Mouse (Mus musculus) small intestine, adult 2 months (tissue): Measurements from ENCODE around the gene Vcam1. TPM values are rescaled to one million over a fixed set of nuclear protein-coding genes. Genes with fewer than 3 reads are reported as not detected.

Experiments
- H3K27ac ChIP-seq: fragments of 200-500 bp; 2 replicates; pipeline ENCODE4 v1.5.1; 2012; ENCODE audit warnings: low read depth, low read length, control low read depth, inconsistent platforms; ENCODE audit not compliant: insufficient read depth
- H3K27me3 ChIP-seq: fragments of 200-500 bp; 2 replicates; pipeline ENCODE4 v1.6.1; 2012; ENCODE audit warnings: mild to moderate bottlenecking, moderate library complexity, low read length, inconsistent platforms; ENCODE audit not compliant: control insufficient read depth, insufficient read depth
- H3K36me3 ChIP-seq: fragments of 200-500 bp; 2 replicates; pipeline ENCODE4 v1.6.1; 2012; ENCODE audit warnings: mild to moderate bottlenecking, low read length, control low read depth, inconsistent platforms; ENCODE audit not compliant: control insufficient read depth, insufficient read depth
- H3K4me1 ChIP-seq: fragments of 200-500 bp; 2 replicates; pipeline ENCODE4 v1.6.1; 2012; ENCODE audit warnings: low read length, inconsistent platforms, mixed read lengths; ENCODE audit not compliant: control insufficient read depth, insufficient read depth, insufficient read length
- H3K4me3 ChIP-seq: fragments of 200-500 bp; 2 replicates; pipeline ENCODE4 v1.5.1; 2012; ENCODE audit warnings: low read depth, mild to moderate bottlenecking, control low read depth, inconsistent platforms, low read length, moderate library complexity
- CTCF ChIP-seq: fragments of 200-500 bp; IDR thresholded peaks from 2 replicates; pipeline ENCODE4 v1.5.1; 2012; ENCODE audit warnings: low read depth, mild to moderate bottlenecking, control low read depth, inconsistent platforms, low read length, moderate library complexity, mixed read lengths; ENCODE audit not compliant: insufficient replicate concordance, insufficient read length; ENCODE audit errors: extremely low read depth
- POLR2A ChIP-seq: fragments of 200-500 bp; IDR thresholded peaks from 2 replicates; pipeline ENCODE4 v1.6.1; 2012; ENCODE audit warnings: low read depth, mild to moderate bottlenecking, control low read depth, inconsistent platforms, low read length, moderate library complexity
- WGBS: fragments of 180-500 bp; shearing (Covaris S2); methylation state at CpG from one replicate; pipeline ENCODE4 v1.1.7; 2018; 5-methylcytosine and 5-hydroxymethylcytosine counted together
- polyA plus RNA-seq: library from polyadenylated mRNA; depleted of rRNA; stranded (reverse); fragments of >200 nt; gene quantifications from 2 replicates; pipeline ENCODE4 v1.2.3, GENCODE M21; 2012

Gene Vcam1
- polyA plus RNA-seq, 1 experiment, result 1.1 TPM

DNA sequence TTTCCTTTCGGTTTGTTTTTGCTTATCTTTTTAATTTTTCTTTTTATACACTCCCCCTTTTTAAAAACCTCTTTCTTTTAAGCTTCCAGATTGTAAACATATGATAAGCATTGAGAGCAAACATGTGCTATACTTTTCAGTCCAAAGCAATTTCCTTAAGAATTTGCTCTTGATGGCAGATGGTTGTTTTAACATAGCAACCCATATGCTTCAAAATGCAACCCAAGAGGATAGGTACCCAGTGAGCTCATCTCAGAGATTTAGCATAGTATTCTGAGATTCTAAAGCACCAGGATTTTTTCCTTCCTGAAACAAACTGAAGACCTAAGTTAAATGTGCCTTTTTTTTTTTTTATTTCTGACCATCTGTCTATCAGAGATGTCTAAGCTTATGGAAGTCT lies 28.6 kb downstream of the Vcam1 start:
- no peaks in the 10 kb centered on the region for H3K4me1 ChIP-seq
- 49% methylated on average over 1 of the region's 1 CpGs for WGBS
- TF ChIP-seq POLR2A, result no peak
- TF ChIP-seq CTCF, result no peak
- no peaks in the 10 kb centered on the region for H3K27me3 ChIP-seq
- no peaks in the 10 kb centered on the region for H3K36me3 ChIP-seq
- H3K27ac ChIP-seq, result no peak overlapping the region
- no peak overlapping the region for H3K4me3 ChIP-seq

- Histone ChIP-seq H3K27ac (no peak overlapping the region), H3K4me1 (no peaks in the 10 kb centered on the region), H3K36me3 (no peaks in the 10 kb centered on the region), H3K27me3 (no peaks in the 10 kb centered on the region), H3K4me3 (no peak overlapping the region)
- no peak for TF ChIP-seq CTCF
- no peak for TF ChIP-seq POLR2A
- 82% methylated on average over 3 of the region's 3 CpGs for WGBS
Measured at GRCm38 (mm10) chr3:116095934-116096333, 33.6 kb downstream of the Vcam1 start.

GRCm38 (mm10) chr3:116095312-116095711 lies 34.2 kb downstream of the Vcam1 start:
- no peaks in the 10 kb centered on the region for H3K4me1 ChIP-seq
- H3K27me3 ChIP-seq, result no peaks in the 10 kb centered on the region
- TF ChIP-seq CTCF (no peak), POLR2A (no peak)
- no peaks in the 10 kb centered on the region for H3K36me3 ChIP-seq
- 75% methylated on average over 4 of the region's 4 CpGs for WGBS
- H3K27ac ChIP-seq, result no peak overlapping the region
- H3K4me3 ChIP-seq, result no peak overlapping the region

DNA sequence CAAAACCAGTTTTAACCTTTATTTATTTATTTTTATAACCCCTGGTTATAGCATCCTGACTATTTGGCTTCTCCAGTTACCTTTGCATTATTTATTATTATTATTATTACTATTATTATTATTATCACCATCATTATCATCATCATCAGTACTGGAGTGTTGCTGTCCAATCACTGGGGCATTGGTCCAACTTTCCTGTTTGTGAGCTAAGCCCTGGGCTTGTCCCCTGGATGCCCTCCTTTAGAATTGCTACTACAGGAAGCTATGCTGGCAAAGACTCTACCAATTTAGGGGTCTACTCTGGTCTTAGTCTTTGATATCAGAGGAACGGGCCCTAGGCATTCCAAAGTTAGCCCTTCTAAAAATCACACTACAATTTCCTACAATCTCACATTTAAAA lies 34.6 kb downstream of the Vcam1 start:
- no peak overlapping the region for H3K4me3 ChIP-seq
- no peaks in the 10 kb centered on the region for H3K27me3 ChIP-seq
- no peaks in the 10 kb centered on the region for H3K36me3 ChIP-seq
- H3K27ac ChIP-seq, result no peak overlapping the region
- 81% methylated on average over 1 of the region's 1 CpGs for WGBS
- TF ChIP-seq POLR2A, result no peak
- TF ChIP-seq CTCF, result no peak
- H3K4me1 ChIP-seq, result no peaks in the 10 kb centered on the region

DNA sequence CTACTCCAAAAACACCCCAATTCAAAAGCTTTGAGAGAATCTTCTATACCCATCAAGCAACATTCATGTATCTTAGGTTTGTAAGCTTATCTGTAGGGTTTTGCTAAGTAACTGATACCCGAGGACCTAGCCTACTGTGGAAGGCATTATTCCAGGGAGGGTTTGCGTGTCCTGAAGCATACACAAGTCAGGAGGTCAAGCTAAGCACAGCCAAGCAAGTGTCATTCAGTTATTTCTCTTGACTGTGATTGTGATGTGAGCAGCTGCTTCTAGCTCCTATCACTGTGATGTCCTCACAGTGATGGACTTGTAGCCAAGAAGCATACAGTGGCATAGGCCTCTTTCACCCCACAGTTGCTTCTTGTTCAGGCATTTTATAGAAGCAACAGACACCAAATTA lies 35.2 kb downstream of the Vcam1 start:
- Histone ChIP-seq H3K36me3 (no peaks in the 10 kb centered on the region), H3K27me3 (no peaks in the 10 kb centered on the region), H3K27ac (no peak overlapping the region), H3K4me1 (no peaks in the 10 kb centered on the region), H3K4me3 (no peak overlapping the region)
- TF ChIP-seq POLR2A, result no peak
- 75% methylated on average over 2 of the region's 2 CpGs for WGBS

- Histone ChIP-seq H3K4me1 (no peaks in the 10 kb centered on the region), H3K27ac (no peak overlapping the region), H3K36me3 (no peaks in the 10 kb centered on the region), H3K4me3 (no peak overlapping the region), H3K27me3 (no peaks in the 10 kb centered on the region)
- TF ChIP-seq CTCF (no peak), POLR2A (no peak)
- 72% methylated on average over 3 of the region's 3 CpGs for whole genome bisulfite sequencing
Measured at GRCm38 (mm10) chr3:116092547-116092946, 36.9 kb downstream of the Vcam1 start.

- Histone ChIP-seq H3K27ac (no peak overlapping the region), H3K4me3 (no peak overlapping the region), H3K4me1 (no peaks in the 10 kb centered on the region), H3K27me3 (no peaks in the 10 kb centered on the region), H3K36me3 (no peaks in the 10 kb centered on the region)
- 81% methylated on average over 5 of the region's 5 CpGs for WGBS
- TF ChIP-seq CTCF (peak; percentile 18; the same call in 1 of the 2 replicates), POLR2A (no peak)
Measured at GRCm38 (mm10) chr3:116091706-116092105, 37.8 kb downstream of the Vcam1 start.

- TF ChIP-seq CTCF (no peak), POLR2A (no peak)
- no peaks in the 10 kb centered on the region for H3K36me3 ChIP-seq
- H3K27ac ChIP-seq, result no peak overlapping the region
- H3K27me3 ChIP-seq, result no peaks in the 10 kb centered on the region
- 76% methylated on average over 4 of the region's 4 CpGs for WGBS
- no peaks in the 10 kb centered on the region for H3K4me1 ChIP-seq
- no peak overlapping the region for H3K4me3 ChIP-seq
Measured at GRCm38 (mm10) chr3:116085962-116086361, 43.5 kb downstream of the Vcam1 start.
